Mouse (Mus musculus) gastrocnemius, postnatal 25 days (tissue): ENCODE results near the gene Ssc5d. TPM values are rescaled to one million over a fixed set of nuclear protein-coding genes. Genes with fewer than 3 reads are reported as not detected.
"Not testable (repeated sequence)": the region's sequence is repeated elsewhere in the genome, so short reads cannot be mapped to it uniquely, and the experiment has no call there.

Source experiments
- DNase-seq: peaks from one replicate; pipeline ENCODE4 v3.0.0; 2022
- long read RNA-seq, 2 experiments: library from polyadenylated mRNA; stranded (forward); transcript quantifications; one replicate each; pipeline ENCODE4 v2.0.0; 2021
- total RNA-seq, 2 experiments: library from RNA; stranded (reverse); gene quantifications; 1 replicate in 1 of 2; 2 replicates in 1 of 2; pipeline ENCODE4 v1.2.3; 2021

Gene Ssc5d
- total RNA-seq = 10 to 100 TPM; 10.1 to 11.6 TPM
- long read RNA-seq, experiment 1, partial matches to known transcripts = 5 of 5 reads
- long read RNA-seq, experiment 1, other reads (novel, unspliced or antisense) = 0 of 5 reads
- long read RNA-seq, experiment 2, full-length matches to known transcripts = 1 of 8 reads
- long read RNA-seq, experiment 2, partial matches to known transcripts = 7 of 8 reads
- long read RNA-seq, experiment 2, other reads (novel, unspliced or antisense) = 0 of 8 reads

GRCm38 (mm10) chr7:4925441-4926381 is at the start of gene Ssc5d:
Ssc5d (plus strand) TSS chr7:4925785.
- peak; percentile 85 for DNase-seq

- DNase-seq = peak; percentile 93
Observed at GRCm38 (mm10) chr7:4876753-4877221, 48.8 kb upstream of the Ssc5d start, which contains the start of gene Isoc2a. Isoc2a (plus strand) TSS chr7:4877153.

GRCm38 (mm10) chr7:4877226-4877625 is 48.4 kb upstream of the Ssc5d start:
- DNase-seq = no peak

DNA sequence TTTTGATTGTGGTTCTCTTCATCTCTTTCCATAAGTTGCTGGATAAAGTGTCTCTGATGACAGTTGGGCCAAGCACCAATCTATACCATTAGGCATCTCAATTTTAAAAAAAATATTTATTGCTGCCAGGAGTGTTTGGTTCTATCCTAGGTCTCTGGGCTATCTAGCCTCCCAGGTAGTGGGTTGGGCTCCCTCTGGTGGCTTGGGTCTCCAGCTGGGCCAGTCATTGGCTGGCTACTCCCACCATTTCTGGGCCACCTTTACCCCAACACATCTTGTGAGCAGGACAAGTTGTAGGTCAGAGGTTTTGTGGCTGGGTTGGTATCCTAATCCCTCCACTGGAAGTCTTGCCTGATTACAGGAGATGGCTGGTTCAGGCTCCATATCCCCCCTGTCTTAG is 47.4 kb upstream of the Ssc5d start:
- DNase-seq = no peak

DNA sequence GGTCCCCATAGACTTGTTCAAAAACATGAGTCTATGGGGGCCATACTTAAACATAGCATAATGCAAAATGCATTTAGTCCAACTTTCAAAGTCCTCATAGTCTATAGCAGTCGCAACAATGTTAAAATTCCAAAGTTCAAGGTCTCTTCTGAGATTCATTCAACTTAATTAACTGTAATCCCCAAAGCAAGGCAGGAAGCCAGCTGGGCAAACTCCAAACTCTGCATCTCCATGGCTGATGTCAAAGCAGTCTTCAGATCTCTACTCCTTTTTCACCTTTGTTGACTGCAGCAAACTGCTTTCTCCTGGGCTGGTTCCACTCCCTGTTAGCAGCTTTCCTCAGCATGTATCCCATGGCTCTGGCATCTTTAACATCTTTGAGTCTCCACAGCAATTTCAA is 46.5 kb upstream of the Ssc5d start:
- DNase-seq = not testable (repeated sequence)

GRCm38 (mm10) chr7:4886680-4887079 is 38.9 kb upstream of the Ssc5d start:
- no peak for DNase-seq

- no peak for DNase-seq
Observed at GRCm38 (mm10) chr7:4895186-4895585, 30.4 kb upstream of the Ssc5d start.

DNA sequence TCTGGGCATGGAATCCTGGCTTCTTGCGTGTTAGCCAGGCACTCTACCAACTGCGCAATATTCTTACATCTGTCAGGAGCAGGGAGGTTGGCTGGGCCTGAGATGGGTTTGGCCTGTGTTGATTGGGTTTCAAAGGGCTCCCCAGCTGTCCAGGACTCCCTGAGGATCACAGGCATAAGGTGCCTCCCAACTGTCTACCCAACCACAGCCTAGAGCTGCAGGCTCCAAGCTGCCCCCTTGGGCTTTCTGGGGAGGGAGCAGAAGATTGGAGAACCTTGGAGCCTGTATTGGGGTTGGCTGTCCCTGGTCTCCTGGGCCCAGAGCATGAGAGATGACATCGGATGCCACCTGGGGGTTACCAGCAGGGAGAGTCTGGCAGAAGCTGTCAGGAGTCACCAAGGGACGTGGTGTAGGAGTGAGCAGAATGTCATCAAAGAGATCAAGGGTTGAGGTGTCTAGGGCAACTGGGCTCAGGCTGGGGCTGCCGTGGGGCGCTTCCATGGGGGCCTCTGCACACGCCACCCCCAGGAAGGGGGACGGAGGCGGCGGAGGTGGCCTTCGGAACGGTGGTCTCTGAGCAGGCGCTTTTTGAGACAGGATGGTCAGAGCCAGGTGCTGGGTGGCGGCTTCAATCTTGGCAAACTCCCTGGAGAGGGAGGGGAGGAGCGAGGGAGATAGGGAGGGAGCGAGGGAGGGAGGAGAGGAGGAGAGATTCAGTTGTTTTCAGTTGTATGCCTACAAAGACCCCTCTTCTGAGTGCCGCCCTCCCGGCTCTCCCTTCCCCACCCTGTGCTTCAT is 26.5 kb upstream of the Ssc5d start:
- DNase-seq = no peak

DNA sequence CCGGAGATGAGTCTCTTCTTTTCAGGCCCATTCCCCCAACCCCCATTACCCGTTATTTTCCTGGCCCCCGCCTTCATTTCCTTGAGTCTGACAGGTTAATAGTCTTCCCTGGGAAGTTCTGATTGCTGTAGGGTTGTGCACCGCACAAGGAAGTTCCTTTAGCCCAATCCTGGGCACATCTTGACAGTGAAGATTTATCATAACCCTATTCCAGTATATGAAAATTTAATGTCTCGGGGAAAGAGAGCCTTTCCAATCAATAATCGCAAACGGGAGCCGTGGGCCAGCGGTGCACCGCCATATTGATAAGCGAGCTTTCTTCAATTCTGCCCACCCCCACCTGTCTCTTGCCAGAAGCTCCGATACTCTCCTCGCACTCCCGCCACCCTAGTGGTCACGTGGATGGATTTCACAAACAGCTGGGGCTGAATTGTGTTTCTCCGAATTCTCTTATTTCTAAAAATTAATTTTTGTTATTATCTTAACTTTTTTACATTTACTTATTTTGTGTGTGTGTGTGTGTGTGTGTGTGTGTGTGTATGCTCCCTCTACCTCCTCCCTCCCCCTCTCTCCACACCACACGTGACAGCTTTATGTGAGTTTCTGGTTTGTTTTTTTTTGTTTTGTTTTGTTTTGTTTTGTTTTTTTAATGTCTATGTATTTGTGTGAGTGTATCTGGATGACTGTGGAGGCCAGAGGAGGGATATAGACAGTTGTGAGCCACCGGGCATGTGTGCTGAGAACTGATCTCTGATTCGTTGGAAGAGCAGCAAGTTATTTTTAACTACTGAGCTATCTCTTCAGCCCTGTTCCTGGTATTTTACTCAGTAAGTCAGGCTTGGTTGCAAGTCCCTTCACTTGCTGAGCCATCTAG is 25.7 kb upstream of the Ssc5d start:
- DNase-seq = no peak

- no peak for DNase-seq
Observed at GRCm38 (mm10) chr7:4900523-4900851, 25.1 kb upstream of the Ssc5d start.

- no peak for DNase-seq
Observed at GRCm38 (mm10) chr7:4901171-4901570, 24.4 kb upstream of the Ssc5d start.

DNA sequence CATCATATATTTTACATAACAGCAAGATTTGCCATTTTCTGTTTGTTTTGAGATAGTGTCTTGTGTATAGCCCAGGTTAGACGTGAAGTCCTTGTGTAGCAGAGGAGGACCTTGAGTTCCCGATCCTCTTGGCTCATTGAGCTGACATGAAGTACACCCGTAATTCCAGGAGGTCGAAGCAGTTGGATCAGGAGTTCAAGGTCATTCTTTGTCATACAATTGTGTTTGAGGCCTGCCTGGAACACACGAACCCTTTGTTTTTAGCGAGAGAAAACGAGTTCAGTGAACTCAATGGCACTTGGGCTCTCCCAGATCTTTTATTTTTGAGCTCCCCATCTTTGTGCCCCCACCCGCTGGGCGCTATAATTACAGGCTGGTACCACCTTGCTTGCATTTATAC is 23.2 kb upstream of the Ssc5d start:
- DNase-seq = no peak

DNA sequence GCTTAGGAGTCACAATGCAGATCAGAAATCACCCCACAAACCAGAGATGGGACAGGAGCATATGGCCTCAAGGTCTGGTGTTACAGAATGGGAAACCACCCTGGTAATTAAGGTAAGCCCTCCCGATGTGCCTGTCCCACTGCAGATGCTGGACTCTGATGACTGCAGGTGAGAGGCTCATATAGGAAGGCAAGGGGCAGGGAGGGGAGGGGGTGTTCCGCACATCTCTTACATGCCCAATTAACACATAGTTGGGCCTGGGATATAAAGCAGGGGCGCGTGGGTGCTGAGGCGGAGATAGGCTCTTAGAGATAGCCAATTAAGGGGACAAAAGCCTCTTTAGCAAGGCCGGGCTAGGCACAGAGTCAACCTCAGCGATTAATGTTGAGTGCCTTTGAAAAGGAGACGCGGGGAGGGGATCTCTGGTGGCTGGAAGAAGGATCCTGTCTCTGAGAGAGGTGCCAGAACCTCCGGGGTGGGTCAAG is 19.1 kb upstream of the Ssc5d start, which contains the start of gene Gm36210:
Gene Gm36210 (minus strand): TSS at position 51 of the 485 bp plus-strand sequence.
- DNase-seq = no peak

DNA sequence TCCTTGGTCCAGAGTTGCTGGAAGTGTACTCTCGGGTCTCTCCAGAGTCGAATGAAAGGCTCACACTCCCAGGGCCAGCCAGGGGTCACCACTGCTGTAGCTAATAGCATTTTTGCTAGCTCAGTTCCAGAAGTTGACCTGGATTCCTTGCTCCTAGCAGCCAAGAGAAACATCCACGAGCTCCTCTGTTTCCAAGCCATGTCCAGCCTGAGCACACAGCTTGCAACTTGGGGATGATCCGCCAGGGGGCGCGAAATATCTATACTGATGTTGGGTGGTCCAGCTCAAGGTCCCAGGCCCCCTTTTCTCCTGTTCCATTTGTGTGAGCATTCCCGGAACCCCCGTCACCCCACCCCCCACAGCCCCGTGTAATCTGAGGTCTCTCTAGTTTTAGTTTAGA is 14.0 kb upstream of the Ssc5d start:
- no peak for DNase-seq

GRCm38 (mm10) chr7:4912248-4912647 is 13.3 kb upstream of the Ssc5d start:
- DNase-seq = no peak

DNA sequence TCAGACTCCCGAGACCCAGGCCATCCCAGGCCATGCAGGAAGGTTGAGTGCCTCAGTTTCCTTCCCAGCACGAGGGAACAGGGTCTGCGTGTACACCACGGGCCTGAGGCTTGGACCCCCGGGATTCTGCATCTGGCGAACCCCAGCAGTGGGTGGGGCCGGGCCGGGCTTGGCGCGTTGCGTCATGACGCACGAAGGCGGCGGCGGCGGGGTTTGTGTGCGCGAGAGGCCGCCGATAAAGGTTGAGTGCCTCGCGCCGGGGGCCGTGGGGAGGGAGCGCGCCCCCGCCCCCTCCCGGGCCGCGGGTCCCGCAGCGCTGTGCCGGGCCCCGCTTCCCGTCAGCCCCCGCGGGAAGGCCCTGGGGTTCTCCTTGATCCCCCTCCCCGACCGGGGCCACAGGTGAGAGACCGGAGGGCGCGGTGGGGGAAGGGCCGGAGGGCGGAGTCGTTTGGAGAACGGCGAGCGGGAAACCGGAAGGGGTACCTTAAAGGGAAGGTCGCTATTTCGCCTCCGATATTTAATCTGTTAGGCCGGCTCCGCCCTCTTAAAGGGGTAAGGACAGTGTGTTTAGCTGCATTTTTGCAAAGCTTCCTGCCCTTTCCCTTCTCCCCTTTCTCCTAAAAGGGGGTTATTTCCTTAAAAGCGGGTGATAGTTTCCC is 10.4 kb upstream of the Ssc5d start, which contains the start of gene Zfp628:
Gene Zfp628 (plus strand): TSS at position 211 of the 659 bp plus-strand sequence.
- DNase-seq = peak; percentile 92

GRCm38 (mm10) chr7:4915669-4916416 is 9.7 kb upstream of the Ssc5d start:
- DNase-seq = no peak

GRCm38 (mm10) chr7:4917494-4917893 is 8.1 kb upstream of the Ssc5d start:
- no peak for DNase-seq

DNA sequence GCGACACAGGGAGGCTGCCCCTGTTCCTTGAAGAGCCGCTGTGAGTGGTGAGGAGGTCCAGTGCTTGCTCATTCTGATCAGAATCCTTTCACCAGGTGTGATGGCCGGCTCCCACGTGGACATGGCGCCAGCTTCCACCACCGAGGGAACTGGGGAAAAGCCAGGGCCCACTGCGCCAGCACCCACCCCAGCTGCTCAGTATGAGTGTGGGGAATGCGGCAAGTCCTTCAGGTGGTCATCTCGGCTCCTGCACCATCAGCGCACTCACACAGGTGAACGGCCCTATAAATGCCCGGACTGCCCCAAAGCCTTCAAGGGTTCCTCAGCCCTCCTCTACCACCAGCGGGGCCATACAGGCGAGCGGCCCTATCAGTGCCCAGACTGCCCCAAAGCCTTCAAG is 6.9 kb upstream of the Ssc5d start:
- DNase-seq = no peak

DNA sequence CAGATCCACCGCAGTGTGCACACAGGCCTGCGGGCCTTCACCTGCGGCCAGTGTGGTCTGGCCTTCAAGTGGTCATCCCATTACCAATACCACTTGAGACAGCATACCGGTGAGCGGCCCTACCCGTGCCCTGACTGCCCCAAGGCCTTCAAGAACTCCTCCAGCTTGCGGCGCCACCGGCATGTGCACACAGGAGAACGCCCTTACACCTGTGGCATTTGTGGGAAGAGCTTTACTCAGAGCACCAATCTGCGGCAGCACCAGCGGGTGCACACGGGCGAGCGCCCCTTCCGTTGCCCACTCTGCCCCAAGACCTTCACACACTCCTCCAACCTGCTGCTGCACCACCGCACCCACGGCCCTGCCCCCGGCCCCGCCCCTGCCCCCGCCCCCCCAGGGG is 6.5 kb upstream of the Ssc5d start:
- DNase-seq = no peak
